Mouse (Mus musculus) thymus, postnatal 10 days (tissue): ENCODE measurements at regions not wholly inside any gene's neighbourhood (a gene's known extent, or its start where the extent isn't known, plus 50 kb on each side); places are given as distances from the start of the nearest gene placed in this dataset.

ENCODE experiments used
- DNase-seq, 2 experiments: peaks; one replicate each; pipeline ENCODE4 v3.0.0; 2021; ENCODE audit warnings: low spot score in 2 of 2

DNA sequence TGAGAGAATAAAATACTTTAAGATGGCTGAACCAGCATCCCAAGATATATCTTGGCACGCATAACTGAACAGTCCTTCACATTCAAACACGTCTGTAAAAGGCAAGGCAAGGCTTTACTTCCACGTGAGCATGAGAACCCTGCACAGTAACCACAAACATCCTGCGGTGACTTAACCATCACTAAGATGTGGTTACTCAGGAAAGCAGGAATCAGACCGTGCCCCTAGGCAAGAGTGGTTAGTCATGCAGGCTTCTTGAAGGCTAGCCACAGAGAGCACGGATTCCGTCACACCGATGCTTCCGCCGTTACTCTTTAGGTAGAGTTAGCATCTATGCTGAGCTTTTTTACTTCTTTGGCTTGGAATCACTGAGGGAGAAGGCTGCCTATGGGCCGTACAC is 266.8 kb downstream of the Barhl2 start:
- no peak for DNase-seq

DNA sequence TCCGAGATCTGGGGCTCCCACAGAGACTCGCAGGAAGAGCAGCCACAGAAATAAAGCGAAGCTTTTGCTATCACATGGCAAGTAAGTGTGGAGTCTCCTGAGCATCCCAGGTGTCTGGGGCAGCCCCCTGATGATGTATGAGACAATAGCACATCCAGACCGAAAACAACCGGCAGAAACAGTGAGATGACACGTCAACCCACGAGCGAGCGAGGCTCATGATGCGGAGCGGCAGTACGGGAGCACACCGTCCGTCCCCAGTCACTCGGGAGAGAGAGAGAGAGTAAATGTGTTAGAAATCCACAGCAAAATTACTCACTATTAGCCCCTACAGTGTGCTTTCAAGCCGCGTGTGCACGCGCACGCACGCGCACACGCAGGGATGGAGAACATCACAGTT is 276.2 kb downstream of the Barhl2 start:
- DNase-seq = no peak

DNA sequence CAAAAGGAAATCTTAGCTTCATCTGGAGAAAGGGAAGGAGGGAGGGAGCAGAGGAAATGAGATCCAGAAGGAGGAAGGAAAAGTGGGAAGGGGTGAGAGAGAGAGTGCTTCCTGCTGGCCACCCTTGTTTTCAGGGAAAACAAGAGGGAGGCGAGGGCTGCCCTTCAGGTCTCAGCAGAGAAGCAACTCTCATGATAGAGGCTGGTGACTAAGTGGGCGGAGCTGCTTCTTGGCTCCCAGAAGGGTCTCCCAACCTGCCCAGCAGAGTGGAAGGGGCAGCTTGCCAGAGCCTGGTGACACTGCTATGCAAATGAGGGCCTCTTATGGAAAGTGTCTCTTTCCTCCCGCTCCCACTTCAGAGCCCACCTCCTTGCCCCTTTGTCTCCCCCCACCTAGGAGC is 285.8 kb downstream of the Barhl2 start:
- no peak for DNase-seq

DNA sequence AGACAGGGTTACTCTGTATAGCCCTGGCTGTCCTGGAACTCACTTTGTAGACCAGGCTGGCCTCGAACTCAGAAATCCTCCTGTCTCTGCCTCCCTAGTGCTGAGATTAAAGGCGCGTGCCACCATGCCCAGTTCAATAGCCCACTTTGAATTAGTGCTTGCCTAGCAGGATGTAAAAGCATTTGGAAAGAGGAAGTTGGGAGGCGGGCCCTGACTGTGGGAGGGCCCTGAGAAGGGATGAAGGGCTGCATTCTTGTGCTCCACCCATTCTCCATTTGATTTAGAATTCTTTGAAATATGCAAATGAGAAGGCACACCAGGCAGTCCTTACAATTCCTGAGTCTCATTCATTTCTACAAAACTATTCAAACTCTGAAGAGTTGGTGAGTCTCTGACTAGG is 287.6 kb downstream of the Barhl2 start:
- no peak for DNase-seq

DNA sequence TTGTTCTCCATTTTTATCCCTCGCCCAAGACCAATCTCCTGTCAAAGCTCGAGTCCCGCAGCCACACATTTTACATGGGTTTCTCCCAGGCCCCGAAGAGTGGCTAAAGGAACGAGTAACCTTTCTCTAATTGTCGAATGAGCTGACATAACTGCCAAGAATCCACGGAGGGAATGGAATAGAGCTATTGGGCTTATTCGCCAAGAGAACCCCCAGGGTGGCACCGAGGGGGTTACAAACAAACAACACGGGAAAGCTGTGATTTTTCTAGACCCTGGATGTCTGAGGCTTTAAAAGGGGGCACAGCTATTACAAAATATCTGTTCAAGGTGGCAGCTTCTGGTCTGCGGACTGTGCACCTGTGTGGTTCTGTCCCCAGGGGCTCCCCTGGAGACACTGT is 290.4 kb downstream of the Barhl2 start:
- no peak for DNase-seq

DNA sequence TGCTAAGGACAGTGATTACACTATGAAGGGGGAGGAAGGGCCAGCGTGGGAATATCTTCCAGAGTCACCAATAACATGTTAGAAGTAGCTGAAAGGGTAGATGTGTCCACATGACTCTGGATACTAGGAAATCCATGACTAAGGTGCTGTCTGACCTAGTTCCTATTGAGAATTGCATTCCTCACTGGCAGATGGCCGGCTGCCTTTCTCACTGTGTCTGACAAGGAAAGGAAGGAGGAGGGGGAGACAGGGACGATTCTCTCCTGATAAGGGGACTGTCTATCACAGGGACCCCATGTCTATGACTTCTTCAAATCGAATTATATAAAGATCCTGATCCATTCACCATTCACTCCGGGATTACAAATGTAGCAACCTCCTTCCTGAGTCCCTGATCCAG is 289.9 kb downstream of the Zfp326 start:
- no peak for DNase-seq

DNA sequence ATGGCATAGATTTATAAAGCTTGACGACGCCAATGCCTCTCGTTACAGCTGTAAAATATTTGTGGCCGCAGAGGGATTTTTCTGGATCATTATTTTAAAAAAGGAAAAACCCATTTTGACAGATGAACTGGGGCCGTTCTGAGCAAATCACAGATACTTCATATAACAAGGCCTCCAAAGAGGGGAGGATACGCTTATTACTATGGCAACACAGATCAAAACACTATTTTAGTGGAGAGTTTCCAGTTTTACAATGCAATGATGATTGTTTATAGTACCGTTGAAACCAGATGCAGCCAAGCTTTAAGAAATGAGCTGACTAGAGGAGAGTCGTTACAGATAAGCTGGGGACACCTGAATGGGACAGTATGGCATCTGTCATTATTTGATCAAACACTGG is 287.8 kb downstream of the Zfp326 start:
- no peak for DNase-seq

DNA sequence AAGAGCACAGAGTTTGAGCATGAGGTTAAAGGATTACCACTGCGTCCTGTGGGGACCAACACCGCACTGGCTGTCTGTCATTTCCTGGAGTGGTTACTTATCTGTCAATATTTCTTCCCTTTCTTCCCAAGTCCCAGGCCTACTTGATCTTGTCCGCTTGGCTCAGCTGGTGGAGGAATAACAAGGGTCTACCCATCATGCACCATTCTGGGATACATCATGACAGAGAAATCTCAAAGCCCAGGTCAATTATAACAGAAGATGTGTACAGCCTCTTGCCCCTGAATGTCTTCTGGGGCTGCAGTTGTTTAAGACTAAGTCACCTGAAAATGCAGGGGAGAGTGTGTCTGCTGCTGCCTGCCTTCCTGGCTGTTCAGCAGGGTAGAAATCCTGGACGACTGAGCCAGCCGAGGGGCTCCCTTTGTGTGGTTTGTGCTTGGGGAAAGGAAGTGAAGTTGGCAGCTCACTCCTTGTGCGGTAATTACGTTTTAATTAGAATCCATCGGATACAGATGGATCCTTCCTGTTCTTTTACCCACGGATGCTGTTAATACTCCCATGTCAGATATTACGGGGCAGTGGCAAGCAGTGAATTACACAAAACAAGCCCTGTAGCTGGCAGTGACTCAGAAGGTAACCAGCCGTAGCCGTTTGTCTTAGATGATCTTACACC is 286.8 kb downstream of the Zfp326 start:
- DNase-seq = no peak

DNA sequence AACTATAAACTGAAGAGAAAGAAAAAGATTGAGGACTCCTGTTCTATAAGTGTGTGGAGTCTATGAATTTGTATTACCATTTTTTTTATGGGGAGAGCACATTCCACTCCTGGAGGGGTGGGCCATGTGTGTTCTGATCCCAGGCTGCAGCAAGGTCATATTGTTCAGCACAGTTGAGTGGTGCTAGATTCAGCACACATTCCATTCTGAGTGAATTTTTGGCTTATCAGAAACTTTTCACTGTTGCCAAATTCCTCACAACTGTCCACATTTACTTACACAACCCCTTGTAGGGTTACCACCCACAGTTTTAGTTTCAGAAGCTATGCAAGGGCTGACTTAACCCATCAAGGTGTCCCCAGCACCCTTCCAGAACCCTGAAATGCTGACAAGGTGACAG is 262.7 kb downstream of the Zfp326 start:
- DNase-seq = no peak

DNA sequence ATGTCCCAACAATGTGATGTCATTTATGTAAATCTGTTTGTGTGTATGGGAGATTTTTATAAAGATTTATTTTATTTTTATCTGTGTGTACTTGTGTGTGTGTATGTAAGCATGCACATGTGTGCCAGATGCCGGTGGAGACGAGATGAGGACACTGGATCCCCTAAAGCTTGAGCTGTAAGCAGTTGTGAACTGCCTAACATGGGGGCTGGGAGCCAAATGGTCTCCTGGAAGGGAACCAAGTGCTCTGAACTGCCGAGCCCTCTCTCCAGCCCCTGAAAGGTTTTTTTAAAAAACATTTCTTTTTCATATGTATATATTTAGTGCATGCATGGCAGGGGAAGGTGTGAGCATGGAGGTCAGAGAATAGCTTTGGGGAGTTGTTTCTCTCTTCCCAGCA is 246.6 kb downstream of the Zfp326 start:
- no peak for DNase-seq

DNA sequence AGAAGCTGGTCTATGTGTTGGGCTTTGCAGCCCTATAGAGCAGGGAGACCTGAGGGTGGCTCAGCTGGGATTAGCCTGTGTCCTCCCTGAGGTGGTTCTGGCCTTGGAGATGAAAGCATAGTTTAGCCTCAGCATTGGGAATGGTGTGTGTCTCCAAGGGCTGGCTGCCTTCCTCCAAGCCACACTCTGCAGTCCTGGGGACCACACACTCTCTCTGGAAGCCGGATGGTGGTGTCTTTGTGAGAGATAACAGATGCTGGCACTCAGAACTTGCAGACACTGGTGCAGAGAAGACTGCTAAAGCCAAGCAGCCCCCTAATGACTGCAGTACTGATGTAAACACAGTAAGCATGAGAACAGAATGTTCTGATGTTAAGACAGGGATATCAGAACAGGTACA is 243.2 kb downstream of the Zfp326 start:
- no peak for DNase-seq

DNA sequence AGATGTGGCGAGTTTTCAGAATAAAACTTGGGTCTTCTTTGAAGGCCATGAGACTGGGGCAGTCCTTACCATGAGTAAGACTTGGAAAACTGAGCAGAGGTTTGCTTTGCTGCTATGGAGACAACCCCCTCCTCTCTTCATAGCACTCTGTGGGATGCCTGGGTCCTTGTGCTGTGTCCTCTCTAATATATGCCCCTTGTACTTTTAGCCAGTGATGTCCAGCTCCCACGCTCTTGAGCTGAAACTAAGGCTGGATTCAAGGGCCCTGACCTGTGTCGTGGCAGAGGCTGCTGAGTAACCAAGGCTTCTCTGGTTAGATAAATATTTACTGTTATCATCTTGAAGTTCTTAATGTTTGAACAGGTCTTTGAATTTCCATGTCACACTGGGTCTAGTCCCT is 236.8 kb downstream of the Zfp326 start:
- DNase-seq = no peak

DNA sequence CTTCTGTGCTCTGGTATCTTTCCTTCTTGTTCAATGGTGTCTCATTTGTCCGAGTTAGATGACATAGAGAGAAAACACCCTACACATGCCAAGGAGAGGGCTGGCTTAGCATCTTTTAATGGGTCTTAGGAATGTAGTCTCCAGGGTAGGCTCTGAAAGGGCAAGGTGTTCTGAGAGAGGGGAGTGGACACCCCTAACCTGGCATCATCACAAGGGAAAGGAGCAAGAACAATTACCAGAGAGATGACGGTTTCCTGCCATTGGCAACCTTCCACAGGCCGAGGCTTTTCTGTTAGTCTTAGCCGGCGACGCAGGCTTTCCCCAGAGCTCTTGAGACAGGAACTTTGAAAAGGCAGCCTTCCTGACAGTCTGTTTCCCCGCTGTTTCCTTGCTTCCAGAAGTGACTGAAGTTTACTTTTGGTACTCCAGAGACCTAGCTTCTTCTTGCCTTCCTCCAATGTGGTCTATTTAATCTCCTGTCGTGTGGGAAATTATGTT is 232.2 kb downstream of the Zfp326 start:
- no peak for DNase-seq

DNA sequence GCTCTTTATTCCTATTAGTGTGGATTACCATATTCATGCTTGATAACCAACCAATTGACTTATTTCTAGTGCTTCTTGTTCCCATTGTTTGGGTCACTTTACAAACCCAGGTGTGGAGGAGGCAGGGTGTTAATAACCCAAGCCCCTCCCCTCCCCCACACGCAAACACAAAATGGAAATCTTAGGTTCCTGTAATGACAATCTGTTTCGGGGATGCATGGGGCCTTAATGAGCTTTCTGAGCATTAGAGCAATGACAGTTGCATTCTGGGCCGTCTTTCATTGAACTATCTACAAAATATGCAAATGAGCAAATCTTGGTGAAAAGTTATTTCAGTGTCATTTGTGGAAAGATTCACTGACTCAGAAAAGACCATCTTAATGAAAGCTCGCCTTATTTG is 225.9 kb downstream of the Zfp326 start:
- no peak for DNase-seq

DNA sequence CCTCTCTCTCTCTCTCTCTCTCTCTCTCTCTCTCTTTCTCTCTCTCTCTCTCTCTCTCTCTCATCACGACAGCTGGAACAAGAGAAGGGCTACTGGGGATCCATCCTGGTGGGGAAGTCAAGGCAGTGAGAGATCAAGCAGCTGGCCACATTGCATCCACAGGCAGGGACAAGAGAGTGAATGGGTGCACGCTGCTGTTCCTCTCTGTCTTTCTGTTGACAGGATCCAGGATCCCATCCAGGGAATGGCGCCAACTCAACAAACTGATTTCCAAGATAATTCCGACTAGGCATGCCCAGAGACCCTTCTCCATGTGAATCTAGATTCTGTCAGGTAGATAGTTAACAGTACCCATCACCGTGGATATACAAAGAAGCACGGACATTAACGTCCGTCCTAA is 222.5 kb downstream of the Zfp326 start:
- no peak for DNase-seq

DNA sequence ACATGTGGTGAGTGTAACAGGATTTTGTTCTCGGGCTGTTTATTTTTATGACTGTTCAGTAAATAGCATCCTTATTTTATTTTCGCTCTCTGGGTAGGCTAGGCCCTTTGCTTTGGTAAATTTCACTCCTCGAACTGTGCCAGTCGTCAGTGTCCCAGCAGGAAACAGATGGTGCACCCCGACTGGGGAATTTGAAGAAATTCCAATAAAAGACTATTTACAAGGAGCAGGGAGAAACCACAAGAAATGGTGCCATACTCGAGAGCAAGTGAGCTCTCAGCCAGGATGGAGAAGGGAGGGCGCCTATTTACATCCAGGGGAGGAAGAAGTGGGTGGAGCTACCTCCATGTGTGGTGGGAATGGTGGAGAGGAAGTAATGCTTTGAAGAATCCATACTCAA is 213.0 kb downstream of the Zfp326 start:
- no peak for DNase-seq

DNA sequence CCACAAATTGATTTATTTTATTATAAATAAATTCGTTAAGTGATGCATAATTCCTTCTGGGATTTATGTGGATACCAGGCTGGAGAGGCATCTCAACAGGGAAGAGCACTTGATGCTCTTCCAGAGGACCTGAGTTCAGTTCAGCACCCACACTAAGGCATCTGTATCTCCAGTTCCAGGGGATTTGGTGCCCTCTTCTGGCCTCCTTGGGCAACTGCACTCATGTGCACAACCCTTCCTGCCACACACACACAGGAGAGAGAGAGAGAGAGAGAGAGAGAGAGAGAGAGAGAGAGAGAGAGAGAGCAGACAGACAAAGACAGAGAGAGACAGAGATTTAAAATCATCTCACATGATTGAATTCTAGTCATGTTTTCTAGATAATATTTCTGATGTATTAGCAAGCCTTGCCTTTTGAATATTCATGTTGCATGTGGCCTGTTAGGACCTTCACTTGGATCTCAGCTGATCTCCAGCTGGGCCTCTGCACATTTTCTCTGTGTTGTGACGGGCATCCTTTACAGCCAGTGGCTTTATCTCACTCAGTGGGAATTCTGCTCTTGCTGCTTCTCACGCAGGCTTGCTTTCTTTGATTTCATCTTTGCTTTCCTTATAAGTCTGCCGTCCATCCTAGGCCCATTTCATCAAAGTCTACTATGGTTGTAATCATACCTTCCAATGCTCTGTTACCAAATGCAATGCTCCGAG is 212.3 kb downstream of the Zfp326 start:
- no peak for DNase-seq

DNA sequence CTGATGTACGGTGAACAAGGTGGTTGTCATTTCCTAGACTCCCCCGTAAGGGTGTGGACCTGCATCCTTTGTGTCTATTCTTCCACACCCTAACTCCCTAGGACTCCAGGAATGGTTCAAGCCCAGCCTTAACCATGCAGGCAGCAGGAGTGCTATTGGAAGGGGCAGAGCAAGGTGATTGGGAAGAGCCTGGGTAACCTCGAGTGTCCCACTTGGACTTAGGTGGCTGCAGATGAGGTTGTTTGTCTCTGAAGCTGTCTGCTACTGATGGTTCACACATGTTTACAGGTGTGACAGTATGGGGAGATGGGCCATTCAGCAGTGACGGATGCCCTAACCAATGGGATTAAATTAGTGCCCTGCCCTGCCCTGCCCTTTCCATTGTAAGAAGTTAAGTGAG is 207.4 kb downstream of the Zfp326 start:
- DNase-seq = no peak

DNA sequence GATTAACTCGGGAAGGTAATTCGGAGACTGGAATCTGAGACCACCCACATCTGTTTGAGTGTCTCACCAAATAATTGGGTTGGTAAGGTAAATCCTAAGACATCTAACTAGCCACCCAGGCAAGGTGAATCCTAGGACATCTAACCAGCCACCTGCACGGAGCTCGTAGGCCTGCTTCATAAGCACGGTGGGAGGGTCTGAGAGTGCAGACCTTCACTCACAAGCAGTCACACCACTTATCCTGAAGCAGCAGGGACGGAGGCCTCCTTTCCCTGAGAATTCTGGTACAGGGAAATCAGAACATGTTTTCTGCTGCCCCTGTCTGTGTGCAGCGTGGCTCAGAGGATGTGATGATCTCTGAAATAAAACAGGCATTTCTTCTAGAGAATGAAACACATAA is 206.5 kb downstream of the Zfp326 start:
- no peak for DNase-seq

DNA sequence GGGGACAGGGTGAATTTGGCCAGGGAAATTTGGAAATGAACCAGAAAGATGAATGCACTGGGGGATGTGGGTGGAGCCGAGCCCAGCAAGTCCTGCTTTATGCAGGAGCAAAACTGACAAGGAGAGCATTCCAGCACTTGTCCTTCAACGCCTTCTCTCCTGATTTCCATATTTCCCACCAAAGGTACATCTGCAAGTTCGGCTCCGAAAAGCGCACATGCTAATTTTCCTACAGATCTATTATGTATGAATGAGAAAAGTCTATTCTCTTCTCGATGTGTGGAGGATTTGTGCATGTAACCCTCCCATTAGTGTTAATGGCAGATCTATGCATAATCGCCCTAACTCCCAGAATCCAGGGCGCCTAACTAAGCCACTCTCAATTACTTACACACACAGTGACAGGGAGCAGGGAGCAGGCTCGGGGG is 190.8 kb downstream of the Zfp326 start:
- DNase-seq = no peak

DNA sequence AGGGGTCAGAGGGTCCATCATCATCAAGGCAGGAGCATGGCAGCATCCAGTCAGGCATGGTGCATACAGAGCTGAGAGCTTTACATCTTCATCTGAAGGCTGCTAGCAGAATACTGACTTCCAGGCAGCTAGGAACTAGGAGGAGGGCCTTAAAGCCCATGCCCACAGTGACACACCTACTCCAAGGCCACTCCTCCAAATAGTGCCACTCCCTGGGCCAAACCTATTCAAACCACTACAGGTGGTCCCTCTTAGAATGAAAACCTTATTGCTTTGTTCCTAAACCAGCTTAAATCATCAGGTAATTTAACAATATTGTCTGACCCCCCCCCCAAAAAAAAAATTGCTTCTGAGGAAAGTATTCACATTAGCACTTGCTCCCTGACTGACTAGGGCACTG is 190.3 kb downstream of the Zfp326 start:
- no peak for DNase-seq

DNA sequence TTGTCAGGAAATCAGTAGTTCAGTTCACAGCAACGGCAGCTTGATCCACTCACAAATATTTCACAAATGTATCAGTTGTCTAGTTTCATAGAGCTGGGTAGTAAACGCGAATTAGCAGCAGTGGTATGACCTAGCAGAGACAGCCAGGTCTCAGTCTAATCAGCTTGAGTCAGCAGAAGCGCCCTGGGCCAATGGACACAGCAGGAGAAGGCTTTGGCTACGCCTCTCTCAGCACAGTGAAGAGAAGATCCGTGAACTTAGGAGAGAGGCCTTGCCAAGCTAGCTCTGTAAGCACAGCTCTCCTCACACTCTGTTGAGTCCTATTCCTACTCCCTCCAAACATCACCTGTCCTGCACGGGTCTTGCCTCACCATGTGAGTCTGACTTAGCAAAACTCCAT is 188.0 kb downstream of the Zfp326 start:
- DNase-seq = no peak

DNA sequence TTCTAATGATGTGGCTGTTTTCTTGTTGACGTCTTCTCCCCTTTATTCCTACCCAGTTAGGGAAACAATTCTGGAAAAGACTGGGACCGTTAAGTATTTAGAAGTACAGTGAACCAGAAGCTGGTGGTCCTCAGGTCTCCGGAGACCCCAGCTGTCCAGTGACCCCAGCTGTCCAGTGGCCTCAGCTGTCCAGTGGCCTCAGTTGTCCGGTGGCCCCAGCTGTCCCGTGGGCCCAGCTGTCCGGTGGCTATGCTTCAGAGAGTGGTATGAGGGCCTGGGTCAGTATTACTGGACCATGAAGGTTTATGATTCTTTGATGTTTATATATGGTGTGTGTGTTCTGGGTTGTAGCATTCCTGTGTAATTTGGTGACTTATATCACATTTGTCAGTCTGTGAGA is 186.6 kb downstream of the Zfp326 start:
- DNase-seq = no peak

DNA sequence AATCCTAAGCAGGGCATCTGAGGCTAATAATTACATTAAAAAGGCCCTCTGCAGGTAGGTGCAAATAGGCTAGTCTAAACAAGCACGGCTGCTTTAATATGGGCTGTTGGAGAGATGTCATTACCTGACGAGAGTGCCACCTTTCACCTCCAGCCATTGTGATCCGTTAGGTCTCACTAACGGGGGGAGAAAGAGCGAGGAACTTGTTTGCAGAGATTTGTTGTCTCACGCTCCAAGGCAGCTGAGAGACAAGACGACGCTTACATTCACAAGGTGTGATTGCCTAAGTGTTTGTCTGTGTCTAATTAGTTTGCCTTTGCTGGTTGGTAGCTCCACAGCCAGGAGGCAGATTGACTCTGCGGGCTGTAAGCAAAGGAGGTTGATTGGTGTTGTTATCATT is 180.3 kb downstream of the Zfp326 start:
- DNase-seq = no peak
